Mouse (Mus musculus): ENCODE results near the gene Zfp273. TPM values are rescaled to one million over a fixed set of nuclear protein-coding genes. Genes with fewer than 3 reads are reported as not detected.

Gene Zfp273
- polyA plus RNA-seq, 1 experiment from 2014 or later: 8.7 TPM

Other genes starting within 250 kb of the Zfp273 start
- gene Zfp729b, start 204.0 kb upstream of the Zfp273 start, polyA plus RNA-seq (2014; fragmentation: Nextera tagmentation; extraction: Ambion mirVana): 5.3 and 6.1 TPM in 2 replicates
- gene Gm49345, start 176.0 kb upstream of the Zfp273 start, polyA plus RNA-seq (2014; fragmentation: Nextera tagmentation; extraction: Ambion mirVana): not detected in 2 replicates
- 4.4 and 4.5 TPM in 2 replicates for gene Zfp729a, start 175.9 kb upstream of the Zfp273 start, polyA plus RNA-seq (2014; fragmentation: Nextera tagmentation; extraction: Ambion mirVana)
- 11.8 and 12.5 TPM in 2 replicates for gene Zfp738, start 126.7 kb upstream of the Zfp273 start, polyA plus RNA-seq (2014; fragmentation: Nextera tagmentation; extraction: Ambion mirVana)
- gene Zfp65, start 84.6 kb upstream of the Zfp273 start, polyA plus RNA-seq (2014; fragmentation: Nextera tagmentation; extraction: Ambion mirVana): 3.8 and 4.1 TPM in 2 replicates
- gene Zfp85, start 58.5 kb upstream of the Zfp273 start, polyA plus RNA-seq (2014; fragmentation: Nextera tagmentation; extraction: Ambion mirVana): 7.7 and 8.0 TPM in 2 replicates
- gene Zfp493, start 34.0 kb upstream of the Zfp273 start, polyA plus RNA-seq (2014; fragmentation: Nextera tagmentation; extraction: Ambion mirVana): 3.8 and 5.5 TPM in 2 replicates
- 1.9 and 2.9 TPM in 2 replicates for gene Gm10037, start 17.4 kb downstream of the Zfp273 start, polyA plus RNA-seq (2014; fragmentation: Nextera tagmentation; extraction: Ambion mirVana)
- gene BC048507, start 49.6 kb downstream of the Zfp273 start, polyA plus RNA-seq (2014; fragmentation: Nextera tagmentation; extraction: Ambion mirVana): not detected in 2 replicates